Mouse (Mus musculus): ENCODE data around the gene Slc16a14.
A peak's percentile ranks its signal among the peaks of the same experiment; 100 is the strongest.
"Not testable (repeated sequence)": the region's sequence is repeated elsewhere in the genome, so short reads cannot be mapped to it uniquely, and the experiment has no call there.

The Slc16a14 gene

GRCm38 (mm10) chr1:84934503-84935333 is at the start of gene Slc16a14:
Slc16a14 (minus strand) TSS chr1:84935134.
- peak; percentile 76 for DNase-seq (ENCODE audit: low read depth, low spot score)

- DNase-seq (ENCODE audit: low read depth, low spot score) = not testable (repeated sequence)
These were observed 26.8 kb upstream of the Slc16a14 start for GRCm38 (mm10) chr1:84961779-84962178.

GRCm38 (mm10) chr1:84957713-84958112 is 22.8 kb upstream of the Slc16a14 start:
- not testable (repeated sequence) for DNase-seq (ENCODE audit: low read depth, low spot score)

- DNase-seq (ENCODE audit: low read depth, low spot score) = not testable (repeated sequence)
These were observed 21.8 kb upstream of the Slc16a14 start for GRCm38 (mm10) chr1:84956771-84957170.

- DNase-seq (ENCODE audit: low read depth, low spot score) = no peak
These were observed 17.7 kb upstream of the Slc16a14 start for GRCm38 (mm10) chr1:84952456-84953181.

GRCm38 (mm10) chr1:84951566-84951965 is 16.6 kb upstream of the Slc16a14 start:
- DNase-seq (ENCODE audit: low read depth, low spot score) = no peak

- no peak for DNase-seq (ENCODE audit: low read depth, low spot score)
These were observed 12.5 kb upstream of the Slc16a14 start for GRCm38 (mm10) chr1:84947390-84947789.

GRCm38 (mm10) chr1:84945950-84946349 is 11.0 kb upstream of the Slc16a14 start:
- DNase-seq (ENCODE audit: low read depth, low spot score) = no peak

- no peak for DNase-seq (ENCODE audit: low read depth, low spot score)
These were observed 8.6 kb upstream of the Slc16a14 start for GRCm38 (mm10) chr1:84943549-84943948.

- no peak for DNase-seq (ENCODE audit: low read depth, low spot score)
These were observed 7.7 kb upstream of the Slc16a14 start for GRCm38 (mm10) chr1:84942666-84943065.

GRCm38 (mm10) chr1:84940322-84940721 is 5.4 kb upstream of the Slc16a14 start:
- no peak for DNase-seq (ENCODE audit: low read depth, low spot score)

GRCm38 (mm10) chr1:84939466-84939865 is 4.5 kb upstream of the Slc16a14 start:
- no peak for DNase-seq (ENCODE audit: low read depth, low spot score)

GRCm38 (mm10) chr1:84936716-84937510 is 2.0 kb upstream of the Slc16a14 start:
- DNase-seq (ENCODE audit: low read depth, low spot score) = no peak

GRCm38 (mm10) chr1:84935668-84936067 is 734 bp upstream of the Slc16a14 start:
- DNase-seq (ENCODE audit: low read depth, low spot score) = peak; percentile 91

GRCm38 (mm10) chr1:84934151-84934502 is 807 bp downstream of the Slc16a14 start:
- DNase-seq (ENCODE audit: low read depth, low spot score) = no peak

GRCm38 (mm10) chr1:84933472-84934150 is 1.3 kb downstream of the Slc16a14 start:
- no peak for DNase-seq (ENCODE audit: low read depth, low spot score)

- DNase-seq (ENCODE audit: low read depth, low spot score) = no peak
These were observed 9.3 kb downstream of the Slc16a14 start for GRCm38 (mm10) chr1:84925599-84925998.

GRCm38 (mm10) chr1:84924134-84924533 is 10.8 kb downstream of the Slc16a14 start:
- no peak for DNase-seq (ENCODE audit: low read depth, low spot score)

- no peak for DNase-seq (ENCODE audit: low read depth, low spot score)
These were observed 11.5 kb downstream of the Slc16a14 start for GRCm38 (mm10) chr1:84923432-84923831.

GRCm38 (mm10) chr1:84918865-84919264 is 16.1 kb downstream of the Slc16a14 start:
- no peak for DNase-seq (ENCODE audit: low read depth, low spot score)

GRCm38 (mm10) chr1:84915010-84915409 is 19.9 kb downstream of the Slc16a14 start:
- DNase-seq (ENCODE audit: low read depth, low spot score) = no peak
